Mouse (Mus musculus) MEL (cell line): ENCODE measurements around the gene Opcml. TPM values are rescaled to one million over a fixed set of nuclear protein-coding genes. Genes with fewer than 3 reads are reported as not detected.

Experiments used
- DNase-seq: peaks from one replicate; pipeline ENCODE4 v3.0.0; 2011; ENCODE audit warnings: low read depth, low spot score
- H3K27ac ChIP-seq: 2 replicates; pipeline ENCODE4 v1.5.1; 2012; ENCODE audit warnings: low read depth, mild to moderate bottlenecking, control low read depth, low read length, moderate library complexity; ENCODE audit not compliant: control insufficient read depth
- H3K27me3 ChIP-seq, 2 experiments: fragments of 150-350 bp in 1 of 2; sonication (generic) in 1 of 2; 2 replicates each; pipeline ENCODE4 v1.6.1; 2012; ENCODE audit warnings: low read length in 2 of 2, mild to moderate bottlenecking in 2 of 2, improper control_type of control experiment in 1 of 2, moderate library complexity in 1 of 2; ENCODE audit not compliant: insufficient read depth in 2 of 2, control insufficient read depth in 1 of 2
- H3K36me3 ChIP-seq, 2 experiments: 2 replicates each; pipeline ENCODE4 v1.6.1; 2012 to 2014; ENCODE audit warnings: low read length in 2 of 2, improper control_type of control experiment in 1 of 2, inconsistent platforms in 1 of 2, mild to moderate bottlenecking in 1 of 2; ENCODE audit not compliant: insufficient read depth in 2 of 2, control insufficient read depth in 1 of 2
- H3K4me1 ChIP-seq, 2 experiments: fragments of 150-350 bp in 1 of 2; sonication (generic) in 1 of 2; 2 replicates each; pipeline ENCODE4 v1.6.1; 2012; ENCODE audit warnings: low read length in 2 of 2, improper control_type of control experiment in 1 of 2, mild to moderate bottlenecking in 1 of 2; ENCODE audit not compliant: insufficient read depth in 2 of 2, control insufficient read depth in 1 of 2
- H3K4me3 ChIP-seq, 2 experiments: fragments of 150-350 bp in 1 of 2; sonication (generic) in 1 of 2; 2 replicates each; pipeline ENCODE4 v1.5.1; 2012; ENCODE audit warnings: low read depth in 2 of 2, low read length in 2 of 2, mild to moderate bottlenecking in 2 of 2, moderate library complexity in 2 of 2, control low read depth in 1 of 2, improper control_type of control experiment in 1 of 2; ENCODE audit not compliant: control insufficient read depth in 1 of 2, insufficient read depth in 1 of 2
- H3K79me2 ChIP-seq: 2 replicates; pipeline ENCODE4 v1.6.1; 2012; ENCODE audit warnings: mild to moderate bottlenecking, low read length, moderate library complexity; ENCODE audit not compliant: control insufficient read depth, poor library complexity, insufficient read depth
- H3K9ac ChIP-seq: 2 replicates; pipeline ENCODE4 v1.6.1; 2012; ENCODE audit warnings: low read depth, mild to moderate bottlenecking, control low read depth, low read length, moderate library complexity; ENCODE audit not compliant: control insufficient read depth, poor library complexity, severe bottlenecking
- H3K9me3 ChIP-seq: fragments of 150-350 bp; sonication (generic); replicated peaks from 2 replicates; pipeline ENCODE4 v1.6.1; 2012; ENCODE audit warnings: mild to moderate bottlenecking, low read length, improper control_type of control experiment, moderate library complexity; ENCODE audit not compliant: insufficient read depth
- BHLHE40 ChIP-seq: IDR thresholded peaks from 2 replicates; pipeline ENCODE4 v1.6.1; 2012; ENCODE audit warnings: low read depth, mild to moderate bottlenecking, inconsistent platforms, low read length, improper control_type of control experiment, borderline replicate concordance
- CHD1 ChIP-seq: IDR thresholded peaks from 2 replicates; pipeline ENCODE4 v1.6.1; 2012; ENCODE audit warnings: low read depth, mild to moderate bottlenecking, inconsistent platforms, low read length, improper control_type of control experiment
- CHD2 ChIP-seq: IDR thresholded peaks from 2 replicates; pipeline ENCODE4 v1.6.1; 2011; ENCODE audit warnings: low read length, improper control_type of control experiment
- CTCF ChIP-seq, 3 experiments: IDR thresholded peaks in 2 of 3; conservative IDR thresholded peaks in 1 of 3; 2 replicates each; pipeline ENCODE4 v1.5.1; 2011 to 2012; ENCODE audit warnings: low read length in 3 of 3, low read depth in 2 of 3, mild to moderate bottlenecking in 2 of 3, improper control_type of control experiment in 1 of 3, inconsistent platforms in 1 of 3, mixed read lengths in 1 of 3, moderate library complexity in 1 of 3; ENCODE audit not compliant: control insufficient read depth in 1 of 3, insufficient read depth in 1 of 3, poor library complexity in 1 of 3, severe bottlenecking in 1 of 3
- E2F4 ChIP-seq: IDR thresholded peaks from 2 replicates; pipeline ENCODE4 v1.6.1; 2011; ENCODE audit warnings: low read depth, low read length, improper control_type of control experiment, borderline replicate concordance
- ELF1 ChIP-seq: IDR thresholded peaks from 2 replicates; pipeline ENCODE4 v1.6.1; 2014; ENCODE audit warnings: low read depth, mild to moderate bottlenecking, inconsistent platforms, low read length, improper control_type of control experiment, moderate library complexity
- ETS1 ChIP-seq: IDR thresholded peaks from 2 replicates; pipeline ENCODE4 v1.6.1; 2012; ENCODE audit warnings: low read depth, mild to moderate bottlenecking, inconsistent platforms, low read length, improper control_type of control experiment, moderate library complexity
- JUND ChIP-seq: IDR thresholded peaks from 2 replicates; pipeline ENCODE4 v1.6.1; 2011; ENCODE audit warnings: low read depth, mild to moderate bottlenecking, improper control_type of control experiment, low read length
- MAFK ChIP-seq: IDR thresholded peaks from 2 replicates; pipeline ENCODE4 v1.6.1; 2011; ENCODE audit warnings: low read depth, mild to moderate bottlenecking, low read length, improper control_type of control experiment, borderline replicate concordance
- MYC ChIP-seq: IDR thresholded peaks from 2 replicates; pipeline ENCODE4 v1.6.1; 2011; ENCODE audit warnings: low read depth, mild to moderate bottlenecking, low read length, improper control_type of control experiment, moderate library complexity
- POLR2A ChIP-seq, 2 experiments: IDR thresholded peaks; 2 replicates each; pipeline ENCODE4 v1.6.1; 2011 to 2012; ENCODE audit warnings: low read length in 2 of 2, mild to moderate bottlenecking in 2 of 2, control low read depth in 1 of 2, improper control_type of control experiment in 1 of 2, low read depth in 1 of 2, moderate library complexity in 1 of 2; ENCODE audit not compliant: control insufficient read depth in 1 of 2, insufficient read depth in 1 of 2, poor library complexity in 1 of 2
- POLR2AphosphoS2 ChIP-seq: IDR thresholded peaks from 2 replicates; pipeline ENCODE4 v1.6.1; 2011; ENCODE audit warnings: low read length, improper control_type of control experiment
- POLR2AphosphoS5 ChIP-seq: IDR thresholded peaks from 2 replicates; pipeline ENCODE4 v1.6.1; 2012; ENCODE audit warnings: low read depth, borderline replicate concordance, mild to moderate bottlenecking, inconsistent platforms, low read length, moderate library complexity, mixed read lengths
- RAD21 ChIP-seq: IDR thresholded peaks from 2 replicates; pipeline ENCODE4 v1.6.1; 2011; ENCODE audit warnings: mild to moderate bottlenecking, low read depth, low read length, improper control_type of control experiment
- RCOR1 ChIP-seq: IDR thresholded peaks from 2 replicates; pipeline ENCODE4 v1.6.1; 2012; ENCODE audit warnings: low read depth, mild to moderate bottlenecking, inconsistent platforms, low read length, improper control_type of control experiment
- SIN3A ChIP-seq: IDR thresholded peaks from 2 replicates; pipeline ENCODE4 v1.6.1; 2012; ENCODE audit warnings: low read length, improper control_type of control experiment, inconsistent platforms
- TAL1 ChIP-seq: IDR thresholded peaks from 2 replicates; pipeline ENCODE4 v1.6.1; 2012; ENCODE audit warnings: mild to moderate bottlenecking, inconsistent platforms, low read length, moderate library complexity, mixed read lengths
- TCF12 ChIP-seq: IDR thresholded peaks from 2 replicates; pipeline ENCODE4 v1.6.1; 2014; ENCODE audit warnings: low read depth, mild to moderate bottlenecking, inconsistent platforms, low read length, improper control_type of control experiment, moderate library complexity
- USF2 ChIP-seq, 2 experiments: IDR thresholded peaks; 2 replicates each; pipeline ENCODE4 v1.6.1; 2011 to 2012; ENCODE audit warnings: improper control_type of control experiment in 2 of 2, low read length in 2 of 2, borderline replicate concordance in 1 of 2, inconsistent platforms in 1 of 2, low read depth in 1 of 2, mild to moderate bottlenecking in 1 of 2; ENCODE audit not compliant: insufficient read depth in 1 of 2
- ZKSCAN1 ChIP-seq: IDR thresholded peaks from 2 replicates; pipeline ENCODE4 v1.6.1; 2012; ENCODE audit warnings: low read depth, mild to moderate bottlenecking, inconsistent platforms, low read length, improper control_type of control experiment, moderate library complexity
- polyA plus RNA-seq, 2 experiments: library from polyadenylated mRNA; stranded (reverse) in 1 of 2; unstranded in 1 of 2; fragments of >175 nt in 1 of 2; fragments of >200 nt in 1 of 2; gene quantifications; 2 replicates each; pipeline versions ENCODE4 v1.2.1 to v1.2.4; 2012; ENCODE audit warnings: low replicate concordance in 2 of 2, low read depth in 1 of 2; ENCODE audit not compliant: insufficient read length in 2 of 2, insufficient read depth in 1 of 2, missing spikeins in 1 of 2
- total RNA-seq: library from RNA; depleted of rRNA; stranded (reverse); fragments of 300-350 nt; gene quantifications from 2 replicates; pipeline ENCODE4 v1.2.3, GENCODE M21; 2012

Opcml gene
- total and polyA plus RNA-seq, 3 experiments = not detected

- H3K27me3 ChIP-seq = no peaks in the 10 kb centered on the region
- TF ChIP-seq ETS1 (no peak), RCOR1 (no peak), RAD21 (no peak), POLR2AphosphoS5 (no peak), MAFK (no peak), ELF1 (no peak), BHLHE40 (no peak)
- no peaks in the 10 kb centered on the region for H3K4me1 ChIP-seq
- H3K4me3 ChIP-seq = no peak overlapping the region
- no peak overlapping the region for H3K27ac ChIP-seq
- no peaks in the 10 kb centered on the region for H3K79me2 ChIP-seq
- no peaks in the 10 kb centered on the region for H3K9me3 ChIP-seq
- no peaks in the 10 kb centered on the region for H3K36me3 ChIP-seq
- DNase-seq = no peak
- H3K9ac ChIP-seq = no peak overlapping the region
Measured at GRCm38 (mm10) chr9:28136614-28137013, 346.0 kb downstream of the Opcml start.

DNA sequence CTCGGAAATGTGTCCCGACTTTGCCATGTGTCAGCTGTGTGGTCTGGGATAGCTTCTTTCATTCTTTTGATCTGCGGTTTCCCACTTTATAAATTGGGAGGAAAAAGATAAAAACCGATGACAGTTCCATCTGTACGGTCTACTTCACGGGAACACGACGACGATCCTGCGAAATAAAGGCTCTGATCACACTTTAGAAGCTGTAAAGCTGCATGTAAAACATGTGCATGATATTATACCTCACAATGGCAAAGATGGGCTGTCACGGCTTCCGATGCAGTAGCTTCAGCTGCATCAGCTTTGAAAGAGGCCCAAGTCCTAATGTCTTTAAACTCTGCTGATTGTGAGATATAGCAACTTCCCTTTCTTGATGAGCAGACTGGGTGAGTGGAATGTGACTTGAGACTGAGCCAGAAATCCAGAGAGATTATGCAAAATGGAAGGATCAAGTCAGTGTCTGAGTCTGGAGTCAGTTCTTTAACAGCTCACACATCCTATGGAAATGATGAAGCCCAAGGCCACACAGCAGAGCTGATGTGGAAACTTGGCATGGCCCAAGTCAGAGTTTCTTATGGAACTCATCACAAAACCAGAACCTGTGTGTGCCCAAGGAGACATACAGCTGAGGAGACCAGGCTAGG lies 349.5 kb downstream of the Opcml start:
- Histone ChIP-seq H3K79me2 (no peaks in the 10 kb centered on the region), H3K4me3 (no peak overlapping the region), H3K9me3 (no peaks in the 10 kb centered on the region), H3K4me1 (no peaks in the 10 kb centered on the region), H3K36me3 (no peaks in the 10 kb centered on the region), H3K27me3 (no peaks in the 10 kb centered on the region), H3K27ac (no peak overlapping the region), H3K9ac (no peak overlapping the region)
- TF ChIP-seq RCOR1 = no peak
- TF ChIP-seq ELF1 = no peak
- no peak for TF ChIP-seq POLR2AphosphoS2
- no peak for TF ChIP-seq ZKSCAN1
- no peak for TF ChIP-seq POLR2A (IDR thresholded peaks at IDR 0.05; ENCODE audit: control insufficient read depth in 1 of 2, insufficient read depth in 1 of 2, low read depth in 1 of 2, low read length in 2 of 2, poor library complexity in 1 of 2)
- no peak for TF ChIP-seq JUND
- no peak for TF ChIP-seq CTCF (IDR thresholded peaks at IDR 0.05 in 2 of 3, conservative IDR thresholded peaks at IDR 0.05 in 1 of 3; ENCODE audit: control insufficient read depth in 1 of 3, insufficient read depth in 1 of 3, low read depth in 2 of 3, low read length in 3 of 3, poor library complexity in 1 of 3, severe bottlenecking in 1 of 3)
- DNase-seq = peak; percentile 1

DNA sequence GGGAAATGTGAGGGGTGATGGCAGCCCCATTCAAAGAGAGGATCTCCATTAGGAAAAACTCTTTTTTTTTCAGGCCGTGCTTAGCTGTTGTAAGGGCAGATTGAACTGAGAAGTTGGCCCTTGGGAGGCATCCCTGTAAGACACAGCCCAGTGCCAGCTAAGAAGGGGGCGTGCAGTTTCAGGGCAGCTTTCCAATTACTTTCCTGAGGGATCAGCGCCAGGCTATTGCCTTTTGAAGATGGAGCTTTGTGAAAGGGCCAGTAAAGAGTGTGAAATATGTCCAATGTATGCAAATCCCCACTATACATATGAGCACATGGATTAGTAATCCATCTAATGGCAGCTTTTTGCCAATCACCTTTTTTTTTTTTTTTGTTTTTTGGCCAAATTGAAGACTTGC lies 358.9 kb downstream of the Opcml start:
- Histone ChIP-seq H3K27ac (no peak overlapping the region), H3K27me3 (no peaks in the 10 kb centered on the region), H3K4me3 (no peak overlapping the region), H3K9me3 (no peaks in the 10 kb centered on the region), H3K36me3 (no peaks in the 10 kb centered on the region), H3K4me1 (no peaks in the 10 kb centered on the region), H3K9ac (no peak overlapping the region)
- TF ChIP-seq POLR2A (IDR thresholded peaks at IDR 0.05; ENCODE audit: control insufficient read depth in 1 of 2, insufficient read depth in 1 of 2, low read depth in 1 of 2, low read length in 2 of 2, poor library complexity in 1 of 2) = no peak
- no peak for TF ChIP-seq MYC
- TF ChIP-seq E2F4 = no peak
- TF ChIP-seq TCF12 = no peak
- no peak for TF ChIP-seq SIN3A
- no peak for TF ChIP-seq CHD1
- no peak for TF ChIP-seq CHD2
- TF ChIP-seq USF2 (IDR thresholded peaks at IDR 0.05; ENCODE audit: borderline replicate concordance in 1 of 2, insufficient read depth in 1 of 2, low read depth in 1 of 2, low read length in 2 of 2) = no peak
- no peak for TF ChIP-seq TAL1
- TF ChIP-seq, all 39 proteins: peak for 0
- no peaks in the 10 kb centered on the region for H3K79me2 ChIP-seq
- DNase-seq = no peak
